Mouse (Mus musculus) hindbrain, embryonic 15.5 days (tissue): ENCODE results near the gene Ppa2. TPM values are rescaled to one million over a fixed set of nuclear protein-coding genes. Genes with fewer than 3 reads are reported as not detected.

Experiments
- ATAC-seq: fragments of 200-750 bp; cut with Nextera tagmentation; 2 replicates; pipeline ENCODE4 v1.8.0; 2017; ENCODE audit warnings: low read depth, moderate number of reproducible peaks, moderate TSS enrichment; ENCODE audit not compliant: low FRiP score
- H3K27ac ChIP-seq: fragments of 300-500 bp; sonication (generic); replicated peaks from 2 replicates; pipeline ENCODE4 v1.5.1; 2015; ENCODE audit warnings: mild to moderate bottlenecking, inconsistent platforms
- H3K27me3 ChIP-seq: fragments of 300-500 bp; sonication (generic); 2 replicates; pipeline ENCODE4 v1.6.1; 2015; ENCODE audit warnings: control low read depth, inconsistent platforms
- H3K36me3 ChIP-seq: fragments of 300-500 bp; sonication (generic); 2 replicates; pipeline ENCODE4 v1.6.1; 2015; ENCODE audit warnings: control low read depth, inconsistent platforms
- H3K4me1 ChIP-seq: fragments of 300-500 bp; sonication (generic); replicated peaks from 2 replicates; pipeline ENCODE4 v1.6.1; 2015; ENCODE audit warnings: control low read depth, inconsistent platforms
- H3K4me2 ChIP-seq: fragments of 300-500 bp; sonication (generic); 2 replicates; pipeline ENCODE4 v1.6.1; 2015; ENCODE audit warnings: moderate library complexity, mild to moderate bottlenecking, inconsistent platforms
- H3K4me3 ChIP-seq: fragments of 300-500 bp; sonication (generic); 2 replicates; pipeline ENCODE4 v1.5.1; 2015; ENCODE audit warnings: mild to moderate bottlenecking, inconsistent platforms
- H3K9ac ChIP-seq: fragments of 300-500 bp; sonication (generic); 2 replicates; pipeline ENCODE4 v1.6.1; 2015; ENCODE audit warnings: inconsistent platforms
- H3K9me3 ChIP-seq: fragments of 300-500 bp; sonication (generic); 2 replicates; pipeline ENCODE4 v1.6.1; 2016; ENCODE audit warnings: control low read depth, inconsistent platforms
- WGBS: fragments of 180-500 bp; shearing (Covaris S2); methylation state at CpG from one replicate; pipeline ENCODE4 v1.1.7; 2015; 5-methylcytosine and 5-hydroxymethylcytosine counted together
- polyA plus RNA-seq: library from polyadenylated mRNA; unstranded; fragments of >200 nt; fragmentation: Nextera tagmentation; extraction: Ambion mirVana; gene quantifications from 2 replicates; pipeline ENCODE4 v1.2.1, GENCODE M21; 2015

Gene Ppa2
- polyA plus RNA-seq, result 80.1 and 80.6 TPM in 2 replicates

GRCm38 (mm10) chr3:133309954-133310808 is at the start of gene Ppa2:
TSS of gene Ppa2 (plus strand) at chr3:133310110.
- H3K27ac ChIP-seq, result peak within 1 kb of the TSS; percentile 97
- WGBS, result under 1% methylated on average over 62 of the region's 95 CpGs
- H3K27me3 ChIP-seq, result no peaks in the 10 kb centered on the region
- H3K9ac ChIP-seq, result peak within 1 kb of the TSS; percentile 94
- no peaks in the 10 kb centered on the region for H3K9me3 ChIP-seq
- peak; percentile 95 for ATAC-seq
- no peaks in the 10 kb centered on the region for H3K36me3 ChIP-seq
- H3K4me3 ChIP-seq, result peak within 1 kb of the TSS; percentile 92
- peak within 1 kb of the TSS; percentile 79 for H3K4me2 ChIP-seq
- H3K4me1 ChIP-seq, result peaks cover 14% of the 10 kb centered on the region

GRCm38 (mm10) chr3:133271887-133272286 is 38.0 kb upstream of the Ppa2 start:
- ATAC-seq, result no peak
- no peaks in the 10 kb centered on the region for H3K27me3 ChIP-seq
- H3K4me2 ChIP-seq, result no peak overlapping the region
- H3K9ac ChIP-seq, result no peak overlapping the region
- H3K4me1 ChIP-seq, result no peaks in the 10 kb centered on the region
- WGBS, result 15% methylated on average over 3 of the region's 3 CpGs
- H3K9me3 ChIP-seq, result no peaks in the 10 kb centered on the region
- H3K27ac ChIP-seq, result no peak overlapping the region
- no peaks in the 10 kb centered on the region for H3K36me3 ChIP-seq
- H3K4me3 ChIP-seq, result no peak overlapping the region

- Histone ChIP-seq H3K27ac (no peak overlapping the region), H3K9ac (no peak overlapping the region), H3K36me3 (no peaks in the 10 kb centered on the region), H3K27me3 (no peaks in the 10 kb centered on the region), H3K4me2 (no peak overlapping the region), H3K4me1 (no peaks in the 10 kb centered on the region), H3K9me3 (no peaks in the 10 kb centered on the region), H3K4me3 (no peak overlapping the region)
- ATAC-seq, result no peak
- 86% methylated on average over 5 of the region's 5 CpGs for WGBS
Measured at GRCm38 (mm10) chr3:133284587-133284986, 25.3 kb upstream of the Ppa2 start.

- Histone ChIP-seq H3K27me3 (no peaks in the 10 kb centered on the region), H3K4me3 (no peak overlapping the region), H3K4me1 (no peaks in the 10 kb centered on the region), H3K9me3 (no peaks in the 10 kb centered on the region), H3K27ac (no peak overlapping the region), H3K9ac (no peak overlapping the region), H3K4me2 (no peak overlapping the region), H3K36me3 (no peaks in the 10 kb centered on the region)
- no peak for ATAC-seq
- WGBS, result 89% methylated on average over 2 of the region's 2 CpGs
Measured at GRCm38 (mm10) chr3:133288795-133289194, 21.1 kb upstream of the Ppa2 start.

- no peak for ATAC-seq
- Histone ChIP-seq H3K27me3 (no peaks in the 10 kb centered on the region), H3K27ac (no peak overlapping the region), H3K4me3 (no peak overlapping the region), H3K9me3 (no peaks in the 10 kb centered on the region), H3K4me1 (no peaks in the 10 kb centered on the region), H3K9ac (no peak overlapping the region), H3K36me3 (no peaks in the 10 kb centered on the region), H3K4me2 (no peak overlapping the region)
- WGBS, result 92% methylated on average over 3 of the region's 3 CpGs
Measured at GRCm38 (mm10) chr3:133304328-133304727, 5.6 kb upstream of the Ppa2 start.

GRCm38 (mm10) chr3:133308361-133308760 is 1.5 kb upstream of the Ppa2 start:
- no peak overlapping the region for H3K4me2 ChIP-seq
- H3K4me3 ChIP-seq, result no peak overlapping the region
- peaks cover 14% of the 10 kb centered on the region for H3K4me1 ChIP-seq
- H3K9ac ChIP-seq, result no peak overlapping the region
- ATAC-seq, result no peak
- H3K9me3 ChIP-seq, result no peaks in the 10 kb centered on the region
- WGBS, result over 99% methylated on average over 3 of the region's 3 CpGs
- no peak overlapping the region for H3K27ac ChIP-seq
- no peaks in the 10 kb centered on the region for H3K36me3 ChIP-seq
- H3K27me3 ChIP-seq, result no peaks in the 10 kb centered on the region

GRCm38 (mm10) chr3:133309359-133309758 is 551 bp upstream of the Ppa2 start:
- H3K36me3 ChIP-seq, result no peaks in the 10 kb centered on the region
- no peak overlapping the region for H3K27ac ChIP-seq
- H3K9me3 ChIP-seq, result no peaks in the 10 kb centered on the region
- H3K4me1 ChIP-seq, result peaks cover 14% of the 10 kb centered on the region
- no peaks in the 10 kb centered on the region for H3K27me3 ChIP-seq
- no peak overlapping the region for H3K4me3 ChIP-seq
- peak overlapping the region; percentile 79; the same call in 1 of the 2 replicates for H3K4me2 ChIP-seq
- no peak for ATAC-seq
- WGBS, result 93% methylated on average over 7 of the region's 7 CpGs
- no peak overlapping the region for H3K9ac ChIP-seq

GRCm38 (mm10) chr3:133310809-133311179 is 884 bp downstream of the Ppa2 start:
- H3K9me3 ChIP-seq, result no peaks in the 10 kb centered on the region
- H3K27ac ChIP-seq, result peak overlapping the region; percentile 97
- peak overlapping the region; percentile 94 for H3K9ac ChIP-seq
- H3K27me3 ChIP-seq, result no peaks in the 10 kb centered on the region
- H3K4me3 ChIP-seq, result peak overlapping the region; percentile 92
- ATAC-seq, result peak; percentile 39
- no peaks in the 10 kb centered on the region for H3K36me3 ChIP-seq
- 16% methylated on average over 14 of the region's 14 CpGs for WGBS
- peaks cover 14% of the 10 kb centered on the region for H3K4me1 ChIP-seq
- H3K4me2 ChIP-seq, result peak overlapping the region; percentile 79

- H3K4me2 ChIP-seq, result no peak overlapping the region
- 99% methylated on average over 3 of the region's 3 CpGs for WGBS
- no peak overlapping the region for H3K27ac ChIP-seq
- H3K9me3 ChIP-seq, result no peaks in the 10 kb centered on the region
- H3K27me3 ChIP-seq, result no peaks in the 10 kb centered on the region
- no peak for ATAC-seq
- no peaks in the 10 kb centered on the region for H3K36me3 ChIP-seq
- H3K9ac ChIP-seq, result no peak overlapping the region
- no peak overlapping the region for H3K4me3 ChIP-seq
- peaks cover 14% of the 10 kb centered on the region for H3K4me1 ChIP-seq
Measured at GRCm38 (mm10) chr3:133312331-133312730, 2.4 kb downstream of the Ppa2 start.

GRCm38 (mm10) chr3:133312850-133313249 is 2.9 kb downstream of the Ppa2 start:
- Histone ChIP-seq H3K36me3 (no peaks in the 10 kb centered on the region), H3K27me3 (no peaks in the 10 kb centered on the region), H3K9me3 (no peaks in the 10 kb centered on the region), H3K9ac (no peak overlapping the region), H3K4me1 (peaks cover 14% of the 10 kb centered on the region), H3K27ac (no peak overlapping the region), H3K4me3 (no peak overlapping the region), H3K4me2 (no peak overlapping the region)
- 69% methylated on average over 6 of the region's 6 CpGs for WGBS
- no peak for ATAC-seq

GRCm38 (mm10) chr3:133313491-133314199 is 3.7 kb downstream of the Ppa2 start:
- Histone ChIP-seq H3K4me2 (no peak overlapping the region), H3K27me3 (no peaks in the 10 kb centered on the region), H3K9me3 (no peaks in the 10 kb centered on the region), H3K4me3 (no peak overlapping the region), H3K9ac (no peak overlapping the region), H3K4me1 (peaks cover 14% of the 10 kb centered on the region), H3K36me3 (no peaks in the 10 kb centered on the region), H3K27ac (no peak overlapping the region)
- ATAC-seq, result no peak
- 95% methylated on average over 3 of the region's 3 CpGs for WGBS

GRCm38 (mm10) chr3:133314475-133314874 is 4.6 kb downstream of the Ppa2 start:
- H3K36me3 ChIP-seq, result no peaks in the 10 kb centered on the region
- no peak overlapping the region for H3K4me3 ChIP-seq
- H3K9me3 ChIP-seq, result no peaks in the 10 kb centered on the region
- no peak for ATAC-seq
- H3K27me3 ChIP-seq, result no peaks in the 10 kb centered on the region
- no peak overlapping the region for H3K9ac ChIP-seq
- no peak overlapping the region for H3K27ac ChIP-seq
- H3K4me2 ChIP-seq, result no peak overlapping the region
- peaks cover 14% of the 10 kb centered on the region for H3K4me1 ChIP-seq
- 43% methylated on average over 6 of the region's 6 CpGs for WGBS
